Mouse (Mus musculus): ENCODE results near the gene Adora3.

DNA sequence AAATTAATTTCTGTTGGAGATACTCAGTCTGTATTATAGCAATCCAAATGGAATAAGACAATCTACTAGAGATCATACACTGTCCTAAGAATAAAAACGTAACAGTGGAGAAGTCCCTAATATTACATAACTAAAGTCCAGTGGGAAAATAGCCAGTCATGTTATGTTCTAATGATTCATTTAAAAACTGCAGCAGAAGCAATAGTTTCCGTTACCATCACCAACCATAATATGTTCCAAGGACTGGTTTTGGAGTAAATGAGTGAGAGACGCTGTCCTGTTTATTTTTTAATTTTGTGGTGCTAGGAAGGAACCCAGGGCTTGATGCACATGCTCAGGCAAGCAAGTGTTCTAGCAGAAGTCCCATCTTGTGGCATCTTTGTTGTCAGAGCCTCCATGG is 49.2 kb upstream of the Adora3 start:
- TF ChIP-seq CTCF (conservative IDR thresholded peaks at IDR 0.05; ENCODE audit: insufficient read depth, insufficient read length, low read depth, low read length) (no peak), POLR2A (IDR thresholded peaks at IDR 0.05; ENCODE audit: low read depth, low read length) (no peak)
